Mouse (Mus musculus) embryonic facial prominence, embryonic 15.5 days (tissue): Measurements from ENCODE around the gene Lfng. TPM values are rescaled to one million over a fixed set of nuclear protein-coding genes. Genes with fewer than 3 reads are reported as not detected.

Experiments
- ATAC-seq: fragments of 200-750 bp; cut with Nextera tagmentation; 2 replicates; pipeline ENCODE4 v1.8.0; 2017; ENCODE audit warnings: low read depth, moderate TSS enrichment; ENCODE audit not compliant: insufficient number of reproducible peaks, low FRiP score, low TSS enrichment
- H3K27ac ChIP-seq: fragments of 300-500 bp; sonication (generic); replicated peaks from 2 replicates; pipeline ENCODE4 v1.5.1; 2015; ENCODE audit warnings: mild to moderate bottlenecking, inconsistent platforms
- H3K27me3 ChIP-seq: fragments of 300-500 bp; sonication (generic); 2 replicates; pipeline ENCODE4 v1.6.1; 2015; ENCODE audit warnings: inconsistent platforms
- H3K36me3 ChIP-seq: fragments of 300-500 bp; sonication (generic); 2 replicates; pipeline ENCODE4 v1.6.1; 2015; ENCODE audit warnings: mild to moderate bottlenecking, inconsistent platforms
- H3K4me1 ChIP-seq: fragments of 300-500 bp; sonication (generic); 2 replicates; pipeline ENCODE4 v1.6.1; 2015; ENCODE audit warnings: inconsistent platforms
- H3K4me2 ChIP-seq: fragments of 300-500 bp; sonication (generic); replicated peaks from 2 replicates; pipeline ENCODE4 v1.6.1; 2015; ENCODE audit warnings: mild to moderate bottlenecking, inconsistent platforms
- H3K4me3 ChIP-seq: fragments of 300-500 bp; sonication (generic); replicated peaks from 2 replicates; pipeline ENCODE4 v1.5.1; 2015; ENCODE audit warnings: mild to moderate bottlenecking, inconsistent platforms
- H3K9ac ChIP-seq: fragments of 300-500 bp; sonication (generic); 2 replicates; pipeline ENCODE4 v1.6.1; 2015; ENCODE audit warnings: inconsistent platforms
- H3K9me3 ChIP-seq: fragments of 300-500 bp; sonication (generic); replicated peaks from 2 replicates; pipeline ENCODE4 v1.6.1; 2016; ENCODE audit warnings: inconsistent platforms
- WGBS: fragments of 180-500 bp; shearing (Covaris S2); methylation state at CpG from one replicate; pipeline ENCODE4 v1.1.7; 2015; 5-methylcytosine and 5-hydroxymethylcytosine counted together
- polyA plus RNA-seq: library from polyadenylated mRNA; unstranded; fragments of >200 nt; fragmentation: Nextera tagmentation; extraction: Ambion mirVana; gene quantifications from 2 replicates; pipeline ENCODE4 v1.2.1, GENCODE M21; 2015

The Lfng gene
- polyA plus RNA-seq, 1 experiment from 2014 or later = 31.8 TPM

- 0 out of 2 replicates have a peak overlapping the region, but pooled peaks have one; percentile 4 for H3K27ac ChIP-seq
- H3K9ac ChIP-seq = no peak overlapping the region
- H3K4me3 ChIP-seq = no peak overlapping the region
- no peak for ATAC-seq
- H3K36me3 ChIP-seq = no peaks in the 10 kb centered on the region
- H3K9me3 ChIP-seq = no peaks in the 10 kb centered on the region
- peaks cover 36% of the 10 kb centered on the region for H3K4me1 ChIP-seq
- no peak overlapping the region for H3K4me2 ChIP-seq
- 66% methylated on average over 4 of the region's 4 CpGs for WGBS
- no peaks in the 10 kb centered on the region for H3K27me3 ChIP-seq
Measured at GRCm38 (mm10) chr5:140571201-140571600, 35.9 kb upstream of the Lfng start.

DNA sequence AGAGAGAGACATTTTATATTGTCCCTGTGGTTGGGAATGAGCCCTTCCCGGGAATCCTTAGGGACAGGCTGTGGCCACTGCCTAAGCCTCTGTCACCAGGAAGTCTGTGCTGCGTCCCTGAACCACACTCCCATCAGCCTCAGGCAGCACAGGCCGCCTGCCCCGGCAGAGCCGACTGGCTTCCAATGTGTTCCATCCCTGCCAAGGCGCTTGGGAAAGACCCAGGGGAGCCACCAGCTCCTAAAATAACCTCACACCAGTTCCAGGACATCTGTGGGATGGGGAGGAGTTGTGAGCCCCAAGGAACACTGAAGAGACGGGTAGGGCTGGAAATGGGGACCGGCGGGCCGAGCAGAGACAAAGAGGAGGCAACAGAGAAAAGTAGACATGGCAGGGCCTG lies 35.4 kb upstream of the Lfng start:
- Histone ChIP-seq H3K4me2 (no peak overlapping the region), H3K27me3 (no peaks in the 10 kb centered on the region), H3K9ac (no peak overlapping the region), H3K4me1 (peaks cover 32% of the 10 kb centered on the region), H3K9me3 (no peaks in the 10 kb centered on the region), H3K4me3 (no peak overlapping the region), H3K36me3 (no peaks in the 10 kb centered on the region), H3K27ac (no peak overlapping the region; the same call in 1 of the 2 replicates)
- WGBS = 37% methylated on average over 10 of the region's 10 CpGs
- no peak for ATAC-seq

DNA sequence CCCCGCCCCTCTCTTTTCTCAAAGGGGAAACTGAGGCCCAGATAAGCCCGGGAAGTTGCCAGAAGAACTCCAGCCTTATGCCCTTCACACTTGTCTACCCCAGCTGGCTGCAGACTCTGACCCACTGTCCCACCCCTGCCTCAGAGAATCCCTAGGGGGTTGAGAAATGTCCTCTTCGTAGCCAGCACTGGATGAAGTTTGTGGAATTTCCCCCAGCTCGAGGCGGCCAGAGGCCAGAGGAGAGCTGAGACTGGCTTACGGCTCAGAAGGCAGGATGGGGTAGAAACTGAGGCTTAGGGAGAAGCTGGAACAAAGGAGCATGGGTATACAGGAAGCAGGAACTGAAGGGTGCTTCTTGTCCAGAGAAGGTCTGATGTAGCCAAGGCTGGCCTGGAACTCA lies 34.5 kb upstream of the Lfng start:
- Histone ChIP-seq H3K4me1 (peaks cover 23% of the 10 kb centered on the region), H3K4me2 (no peak overlapping the region), H3K27ac (no peak overlapping the region), H3K9ac (no peak overlapping the region), H3K36me3 (no peaks in the 10 kb centered on the region), H3K4me3 (no peak overlapping the region), H3K27me3 (no peaks in the 10 kb centered on the region), H3K9me3 (no peaks in the 10 kb centered on the region)
- 63% methylated on average over 6 of the region's 6 CpGs for WGBS
- ATAC-seq = no peak

GRCm38 (mm10) chr5:140575381-140575866 lies 31.7 kb upstream of the Lfng start:
- Histone ChIP-seq H3K27ac (no peak overlapping the region), H3K27me3 (no peaks in the 10 kb centered on the region), H3K4me3 (no peak overlapping the region), H3K4me2 (no peak overlapping the region), H3K9ac (no peak overlapping the region), H3K36me3 (no peaks in the 10 kb centered on the region), H3K4me1 (peaks cover 24% of the 10 kb centered on the region), H3K9me3 (no peaks in the 10 kb centered on the region)
- no peak for ATAC-seq
- 42% methylated on average over 5 of the region's 5 CpGs for WGBS

DNA sequence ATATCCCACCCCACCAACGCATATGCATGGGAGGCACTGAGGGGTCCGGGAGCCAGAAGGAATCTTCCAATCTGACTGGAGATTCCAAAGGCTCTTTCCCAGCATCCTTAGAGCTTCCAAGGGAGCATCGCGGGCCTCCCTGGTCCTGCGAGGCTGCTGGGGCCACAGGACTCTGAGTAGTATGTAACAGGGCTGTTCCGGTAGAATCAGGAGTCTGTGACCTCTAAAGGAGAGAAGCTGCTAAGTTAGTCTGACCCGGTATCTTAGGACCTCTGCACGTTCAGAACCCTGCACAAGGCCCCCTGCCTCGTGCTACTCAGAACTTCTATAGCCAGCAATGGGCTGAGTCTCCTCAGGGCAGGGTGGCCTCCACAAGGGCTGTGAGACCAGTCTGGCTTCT lies 27.9 kb upstream of the Lfng start:
- Histone ChIP-seq H3K36me3 (no peaks in the 10 kb centered on the region), H3K9me3 (no peaks in the 10 kb centered on the region), H3K27me3 (no peaks in the 10 kb centered on the region), H3K4me3 (no peak overlapping the region), H3K9ac (no peak overlapping the region), H3K4me2 (0 out of 2 replicates have a peak overlapping the region, but pooled peaks have one; percentile 8), H3K27ac (peak overlapping the region; percentile 82), H3K4me1 (peaks cover 47% of the 10 kb centered on the region)
- ATAC-seq = no peak
- WGBS = 28% methylated on average over 9 of the region's 9 CpGs

DNA sequence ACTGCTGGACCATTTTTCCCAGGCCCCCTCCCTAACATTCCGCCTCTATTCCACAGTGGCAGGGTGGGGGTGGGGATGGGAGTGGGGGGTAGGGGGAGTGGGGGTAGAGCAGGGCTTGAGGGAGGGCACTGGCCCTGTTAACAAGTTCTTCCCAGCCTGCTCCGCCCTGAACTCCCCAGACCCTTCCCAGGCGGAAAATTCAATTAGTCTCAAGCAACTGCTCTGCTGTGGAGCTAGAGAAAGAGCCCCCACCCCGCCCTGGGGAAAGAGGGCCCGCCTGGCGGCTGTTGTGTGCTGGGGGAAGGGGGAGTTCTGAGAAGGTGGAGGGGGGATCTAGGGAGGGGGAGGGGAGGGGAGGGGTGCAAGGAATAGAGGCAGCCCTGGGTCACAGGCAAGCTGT lies 27.3 kb upstream of the Lfng start:
- Histone ChIP-seq H3K4me3 (no peak overlapping the region), H3K36me3 (no peaks in the 10 kb centered on the region), H3K27ac (peak overlapping the region; percentile 82), H3K9ac (no peak overlapping the region), H3K4me2 (0 out of 2 replicates have a peak overlapping the region, but pooled peaks have one; percentile 8), H3K9me3 (no peaks in the 10 kb centered on the region), H3K4me1 (peaks cover 47% of the 10 kb centered on the region), H3K27me3 (no peaks in the 10 kb centered on the region)
- peak; percentile 77 for ATAC-seq
- WGBS = 9% methylated on average over 6 of the region's 6 CpGs

DNA sequence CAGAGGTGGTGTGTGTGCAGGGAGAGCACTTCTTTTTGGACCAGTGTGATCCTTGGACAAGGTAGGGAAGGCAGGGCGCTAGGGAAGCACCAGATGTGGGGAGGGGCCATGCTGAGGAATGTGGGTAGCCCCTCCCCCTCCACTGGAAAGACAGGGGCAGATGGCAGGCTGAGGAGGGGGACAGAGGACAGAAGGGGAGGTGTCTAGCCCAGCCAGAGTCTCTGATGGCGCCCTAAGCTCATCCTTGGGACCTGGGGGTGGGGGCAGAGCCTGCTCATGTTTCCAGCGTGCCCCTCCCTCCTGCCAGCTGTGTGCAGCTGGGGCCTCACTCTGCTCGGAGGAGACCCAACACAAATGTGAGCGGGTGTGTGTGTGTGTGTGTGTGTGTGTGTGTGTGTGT lies 25.6 kb upstream of the Lfng start:
- Histone ChIP-seq H3K27ac (peak overlapping the region; percentile 61), H3K9me3 (no peaks in the 10 kb centered on the region), H3K36me3 (no peaks in the 10 kb centered on the region), H3K4me1 (peaks cover 51% of the 10 kb centered on the region), H3K4me3 (no peak overlapping the region), H3K9ac (no peak overlapping the region), H3K27me3 (no peaks in the 10 kb centered on the region), H3K4me2 (no peak overlapping the region; the same call in 1 of the 2 replicates)
- WGBS = 6% methylated on average over 5 of the region's 5 CpGs
- ATAC-seq = peak; percentile 58

GRCm38 (mm10) chr5:140582995-140583731 lies 24.0 kb upstream of the Lfng start:
- WGBS = 31% methylated on average over 8 of the region's 8 CpGs
- H3K27me3 ChIP-seq = no peaks in the 10 kb centered on the region
- H3K36me3 ChIP-seq = no peaks in the 10 kb centered on the region
- H3K4me1 ChIP-seq = peaks cover 55% of the 10 kb centered on the region
- no peak overlapping the region for H3K4me2 ChIP-seq
- ATAC-seq = 0 out of 2 replicates have a peak, but pooled peaks have one; percentile 28
- no peaks in the 10 kb centered on the region for H3K9me3 ChIP-seq
- H3K9ac ChIP-seq = no peak overlapping the region
- peak overlapping the region; percentile 72 for H3K27ac ChIP-seq
- no peak overlapping the region for H3K4me3 ChIP-seq

DNA sequence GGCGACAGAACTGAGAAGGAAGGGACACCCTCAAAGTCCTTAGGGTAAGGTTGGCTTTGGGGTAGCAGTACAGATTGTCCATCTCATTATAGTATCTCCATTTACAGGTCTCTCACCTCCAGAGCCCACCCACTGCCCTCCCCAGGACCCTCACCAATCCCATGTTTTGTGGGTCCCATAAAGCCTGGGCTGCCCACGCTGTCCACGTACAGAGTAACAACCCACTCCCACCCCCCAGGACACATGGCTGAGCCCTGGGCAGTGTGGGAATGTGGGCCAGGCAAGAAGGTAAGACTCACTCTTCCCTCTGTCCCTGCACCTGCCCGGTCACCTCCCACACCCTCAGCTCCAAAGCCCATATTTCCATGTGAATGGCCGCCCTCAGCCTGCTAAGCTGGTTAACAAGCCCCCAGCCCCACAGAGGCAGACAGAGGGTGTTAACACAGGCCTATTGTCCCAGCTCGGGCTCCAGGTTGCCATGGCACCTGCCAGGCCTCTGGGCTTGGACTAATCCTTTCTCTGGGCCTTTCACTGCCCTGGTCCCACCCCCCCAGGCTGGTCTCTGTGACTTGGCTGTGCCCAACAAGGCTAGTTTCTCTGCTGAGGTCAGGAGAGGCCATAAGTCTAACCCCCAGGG lies 23.3 kb upstream of the Lfng start:
- Histone ChIP-seq H3K36me3 (no peaks in the 10 kb centered on the region), H3K4me3 (no peak overlapping the region), H3K27me3 (no peaks in the 10 kb centered on the region), H3K4me2 (no peak overlapping the region), H3K9ac (no peak overlapping the region), H3K4me1 (peaks cover 52% of the 10 kb centered on the region), H3K9me3 (no peaks in the 10 kb centered on the region), H3K27ac (peak overlapping the region; percentile 72; the same call in 1 of the 2 replicates)
- ATAC-seq = no peak
- WGBS = 36% methylated on average over 6 of the region's 6 CpGs

DNA sequence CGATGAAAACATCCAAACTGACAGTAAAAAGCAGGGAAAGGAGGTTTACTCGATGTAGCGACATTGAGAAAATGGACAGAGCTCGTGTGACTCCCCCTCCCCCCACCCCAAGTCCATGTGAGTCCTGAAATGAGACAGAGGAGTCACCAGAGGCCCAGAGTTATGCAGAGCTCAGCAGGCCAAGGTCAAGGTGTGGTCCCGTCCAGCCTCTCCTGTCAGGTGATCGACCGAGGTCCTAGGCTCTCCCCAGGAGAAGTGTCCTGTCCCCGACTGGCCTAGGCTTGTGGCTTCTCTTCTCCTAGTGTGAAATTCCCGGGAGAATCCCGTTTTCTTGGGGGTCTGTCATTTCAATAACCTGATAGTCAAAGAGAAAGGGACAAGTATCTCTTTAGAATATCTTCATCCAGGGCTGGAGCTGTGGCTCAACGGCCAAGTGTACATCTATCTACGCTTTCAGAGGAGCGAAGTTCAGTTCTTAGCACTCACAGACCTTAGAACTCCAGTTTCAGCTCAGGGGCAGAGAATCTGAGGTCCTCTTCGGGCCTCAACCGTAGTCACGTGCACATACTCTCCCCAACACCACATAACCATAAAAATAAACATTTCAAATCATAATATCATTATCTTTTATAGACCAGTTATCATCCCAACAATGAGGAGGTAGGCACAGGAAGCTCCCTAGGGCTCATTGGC lies 17.9 kb upstream of the Lfng start:
- H3K9ac ChIP-seq = no peak overlapping the region
- no peaks in the 10 kb centered on the region for H3K27me3 ChIP-seq
- 87% methylated on average over 16 of the region's 16 CpGs for WGBS
- no peak overlapping the region for H3K4me2 ChIP-seq
- peaks cover 19% of the 10 kb centered on the region for H3K4me1 ChIP-seq
- ATAC-seq = no peak
- H3K4me3 ChIP-seq = no peak overlapping the region
- no peak overlapping the region for H3K27ac ChIP-seq
- no peaks in the 10 kb centered on the region for H3K36me3 ChIP-seq
- H3K9me3 ChIP-seq = no peaks in the 10 kb centered on the region

DNA sequence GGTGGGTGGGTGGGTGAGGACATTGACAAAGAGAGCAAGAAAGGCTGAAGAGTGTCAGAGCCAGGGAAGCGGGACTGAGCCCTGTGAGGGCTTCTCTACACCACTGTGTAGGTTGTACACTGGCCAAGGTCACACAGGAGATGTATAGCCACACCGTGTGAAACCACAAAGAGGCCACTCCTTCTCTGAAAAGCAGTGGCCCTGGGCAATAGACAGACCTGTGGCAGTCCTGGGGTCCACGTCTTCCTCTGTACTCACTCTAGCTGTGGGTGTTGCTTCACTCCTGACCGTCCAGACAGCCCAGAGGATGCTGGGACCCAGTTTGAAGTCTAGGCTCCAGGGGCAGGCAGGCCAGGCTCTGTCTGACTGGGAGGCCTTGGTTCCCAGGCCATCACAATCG lies 12.3 kb upstream of the Lfng start:
- Histone ChIP-seq H3K27me3 (no peaks in the 10 kb centered on the region), H3K9me3 (no peaks in the 10 kb centered on the region), H3K27ac (no peak overlapping the region), H3K4me1 (peaks cover 31% of the 10 kb centered on the region), H3K4me2 (no peak overlapping the region), H3K4me3 (no peak overlapping the region), H3K9ac (no peak overlapping the region), H3K36me3 (no peaks in the 10 kb centered on the region)
- 81% methylated on average over 5 of the region's 5 CpGs for WGBS
- ATAC-seq = no peak
